Mouse (Mus musculus): ENCODE results near the gene Trim8.

GRCm38 (mm10) chr19:46558631-46559030 lies 57.1 kb downstream of the Trim8 start:
- TF ChIP-seq CTCF (IDR thresholded peaks at IDR 0.05; ENCODE audit: borderline replicate concordance, insufficient read depth, low read length) = no peak
- no peak for TF ChIP-seq POLR2A (IDR thresholded peaks at IDR 0.05; ENCODE audit: low read depth, low read length)
